Mouse (Mus musculus) ovary, postnatal 36 days (tissue): ENCODE results near the gene Vps37b.
A peak's percentile ranks its signal among the peaks of the same experiment; 100 is the strongest.

Source experiments
- DNase-seq: peaks from one replicate; pipeline ENCODE4 v3.0.0; 2022; ENCODE audit warnings: low spot score, mixed read lengths

Vps37b gene

DNA sequence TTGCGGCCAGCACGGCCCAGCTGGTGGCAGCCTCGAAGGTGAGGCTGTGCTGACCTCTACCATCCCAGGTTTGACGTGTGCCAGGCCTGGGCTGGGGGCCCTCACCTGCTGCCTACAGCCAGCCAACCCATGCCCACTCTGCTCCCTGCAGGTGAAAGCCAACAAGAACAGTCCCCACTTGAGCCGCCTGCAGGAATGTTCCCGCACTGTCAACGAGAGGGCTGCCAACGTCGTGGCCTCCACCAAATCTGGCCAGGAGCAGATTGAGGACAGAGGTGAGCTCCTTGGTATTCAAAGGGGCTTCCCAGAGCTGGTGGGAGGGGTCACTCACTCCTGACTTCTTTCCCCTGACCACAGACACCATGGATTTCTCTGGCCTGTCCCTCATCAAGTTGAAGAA is 30.8 kb downstream of the Vps37b start:
- DNase-seq = no peak

DNA sequence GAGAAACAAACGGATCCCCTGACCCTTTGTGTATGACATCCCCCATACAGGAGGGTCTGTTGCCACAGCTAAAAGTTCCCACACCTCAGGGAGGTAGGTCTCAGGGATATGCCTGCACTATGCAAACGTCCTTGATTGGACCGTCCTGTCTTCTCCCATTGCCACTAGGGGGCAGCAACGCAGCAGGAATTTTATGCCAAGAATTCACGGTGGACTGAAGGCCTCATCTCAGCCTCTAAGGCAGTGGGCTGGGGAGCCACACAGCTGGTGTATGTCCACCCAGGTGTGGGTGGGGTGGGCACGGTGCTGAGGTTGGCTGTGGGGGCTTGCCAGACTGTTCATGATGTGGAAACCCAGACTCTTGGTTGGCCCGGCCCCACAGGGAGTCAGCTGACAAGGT is 31.2 kb downstream of the Vps37b start:
- DNase-seq = peak; percentile 84

DNA sequence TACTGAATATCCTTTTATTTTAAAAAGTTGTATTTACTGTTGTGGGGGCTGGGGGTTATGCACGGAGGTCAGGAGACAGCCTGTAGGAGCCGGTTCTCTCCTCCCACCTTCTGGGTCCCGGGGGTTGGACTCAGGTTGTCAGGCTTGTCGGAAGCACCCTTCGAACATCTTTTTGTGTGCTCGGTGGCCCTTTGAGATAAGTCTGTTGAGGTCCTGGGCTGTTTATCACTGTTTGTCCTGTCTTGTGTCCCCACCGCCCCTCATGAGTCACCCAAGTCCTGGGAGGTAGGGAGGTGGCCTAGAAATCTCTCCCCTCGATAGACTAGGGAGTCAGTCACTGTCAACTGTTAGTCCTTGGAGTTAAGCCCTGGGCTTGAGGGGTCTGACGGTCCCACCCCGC is 33.7 kb downstream of the Vps37b start:
- no peak for DNase-seq

DNA sequence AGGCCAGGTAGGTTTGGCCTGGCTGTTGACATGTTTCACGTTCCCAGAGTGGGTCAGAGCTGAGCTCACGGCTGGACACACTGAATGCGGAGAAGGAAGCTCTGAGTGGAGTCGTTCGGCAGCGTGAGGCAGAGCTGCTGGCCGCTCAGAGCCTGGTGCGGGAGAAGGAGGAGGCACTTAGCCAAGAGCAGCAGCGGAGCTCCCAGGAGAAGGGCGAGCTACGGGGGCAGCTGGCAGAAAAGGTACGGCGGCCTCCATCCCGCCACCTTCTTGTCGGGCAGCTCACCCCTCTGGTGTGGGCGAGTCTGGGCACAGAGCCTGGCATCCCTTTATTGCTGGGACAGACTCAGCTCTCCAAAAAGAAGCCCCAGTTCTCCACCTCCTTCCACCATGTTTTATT is 34.3 kb downstream of the Vps37b start:
- DNase-seq = no peak

DNA sequence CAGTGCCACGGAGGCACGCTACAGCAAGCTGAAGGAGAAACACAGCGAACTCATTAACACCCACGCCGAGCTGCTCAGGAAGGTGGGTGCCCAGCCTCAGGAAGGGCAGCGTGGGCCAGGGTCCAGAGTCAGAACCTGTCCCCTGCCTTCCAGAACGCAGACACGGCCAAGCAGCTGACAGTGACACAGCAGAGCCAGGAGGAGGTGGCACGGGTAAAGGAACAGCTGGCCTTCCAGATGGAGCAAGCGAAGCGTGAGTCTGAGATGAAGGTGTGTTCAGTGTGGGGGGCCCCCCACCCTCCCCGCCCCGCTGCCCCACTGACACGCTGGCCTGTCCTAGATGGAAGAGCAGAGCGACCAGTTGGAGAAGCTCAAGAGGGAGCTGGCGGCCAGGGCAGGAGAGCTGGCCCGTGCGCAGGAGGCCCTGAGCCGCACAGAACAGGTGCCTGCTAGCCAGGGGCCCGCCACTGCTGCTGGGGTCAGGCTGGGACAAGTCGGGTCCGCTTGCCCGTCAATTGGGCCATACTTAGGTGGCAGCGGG is 34.8 kb downstream of the Vps37b start:
- DNase-seq = no peak

- DNase-seq = no peak
Measured at GRCm38 (mm10) chr5:123996695-123997094, 35.4 kb downstream of the Vps37b start.

DNA sequence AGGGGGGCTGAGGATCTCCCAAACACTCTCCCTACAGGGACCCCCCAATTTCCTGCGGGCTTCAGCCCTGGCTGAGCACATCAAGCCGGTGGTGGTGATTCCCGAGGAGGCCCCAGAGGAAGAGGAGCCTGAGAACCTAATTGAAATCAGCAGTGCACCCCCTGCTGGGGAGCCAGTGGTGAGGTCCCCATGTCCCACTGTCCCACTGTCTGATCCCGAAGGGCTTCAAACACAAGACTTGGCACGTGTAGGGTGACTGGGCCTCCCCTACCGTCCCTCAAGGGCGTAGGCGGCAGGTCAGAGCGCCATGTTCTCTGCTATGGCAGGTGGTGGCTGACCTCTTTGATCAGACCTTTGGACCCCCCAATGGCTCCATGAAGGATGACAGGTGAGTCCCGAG is 35.9 kb downstream of the Vps37b start:
- peak; percentile 45 for DNase-seq

DNA sequence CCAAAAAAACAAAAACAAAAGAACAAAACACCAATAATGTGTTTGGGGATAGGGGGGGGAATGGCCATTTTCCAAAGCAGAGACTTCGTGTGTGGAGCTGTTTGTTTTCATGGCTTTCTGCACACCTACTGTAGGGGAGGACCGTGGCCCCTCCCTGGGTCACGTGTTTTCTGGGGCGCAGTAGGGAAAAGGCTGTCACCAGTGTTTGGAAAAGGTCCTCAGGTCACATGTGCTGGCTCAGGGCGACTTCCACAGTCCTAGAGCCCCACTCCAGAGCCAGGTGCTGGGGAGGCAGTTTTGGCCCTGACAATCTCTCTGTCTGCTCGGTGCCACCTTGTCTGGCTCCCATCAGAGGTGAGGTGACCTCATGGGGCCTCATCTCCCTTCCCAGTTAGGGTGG is 36.7 kb downstream of the Vps37b start:
- DNase-seq = no peak

- DNase-seq = no peak
Measured at GRCm38 (mm10) chr5:123994468-123994867, 37.6 kb downstream of the Vps37b start.

DNA sequence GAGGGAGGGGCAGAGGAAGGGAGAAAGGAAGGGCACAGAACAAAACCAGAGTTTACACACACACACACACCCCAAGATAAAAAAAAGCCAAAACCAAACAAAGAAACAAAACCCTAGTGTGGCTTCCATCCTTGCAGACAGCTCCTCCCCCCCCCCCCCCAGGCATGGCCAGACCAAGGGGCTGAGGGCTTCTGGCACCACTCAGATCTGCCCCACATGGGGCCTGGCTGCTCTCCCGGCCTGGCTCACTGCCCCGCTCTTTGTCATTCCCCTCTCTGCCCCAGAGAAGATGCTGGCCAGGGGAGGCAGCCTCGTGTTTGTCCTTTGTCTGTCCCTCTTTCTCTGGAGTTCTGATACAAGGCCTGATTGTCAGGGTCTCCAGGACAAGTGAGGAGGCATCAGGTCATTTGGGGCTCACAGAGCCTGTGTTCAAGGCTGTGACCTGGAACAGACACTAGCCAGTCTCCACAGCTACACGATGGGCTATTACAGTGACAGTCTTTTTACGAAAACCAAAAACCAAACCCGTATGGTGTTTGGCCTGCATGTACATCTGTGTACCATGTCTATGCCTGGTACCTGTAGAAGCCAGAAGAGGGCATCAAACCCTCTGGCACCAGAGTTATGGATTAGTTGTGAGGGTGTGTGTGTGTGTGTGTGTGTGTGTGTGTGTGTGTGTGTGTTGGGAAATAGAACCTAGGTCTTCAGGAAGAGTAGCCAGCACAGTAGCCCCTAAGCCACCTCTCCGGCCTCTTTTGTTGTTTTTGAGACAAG is 38.6 kb downstream of the Vps37b start:
- DNase-seq = peak; percentile 53

GRCm38 (mm10) chr5:123992794-123993193 is 39.3 kb downstream of the Vps37b start:
- DNase-seq = peak; percentile 79

DNA sequence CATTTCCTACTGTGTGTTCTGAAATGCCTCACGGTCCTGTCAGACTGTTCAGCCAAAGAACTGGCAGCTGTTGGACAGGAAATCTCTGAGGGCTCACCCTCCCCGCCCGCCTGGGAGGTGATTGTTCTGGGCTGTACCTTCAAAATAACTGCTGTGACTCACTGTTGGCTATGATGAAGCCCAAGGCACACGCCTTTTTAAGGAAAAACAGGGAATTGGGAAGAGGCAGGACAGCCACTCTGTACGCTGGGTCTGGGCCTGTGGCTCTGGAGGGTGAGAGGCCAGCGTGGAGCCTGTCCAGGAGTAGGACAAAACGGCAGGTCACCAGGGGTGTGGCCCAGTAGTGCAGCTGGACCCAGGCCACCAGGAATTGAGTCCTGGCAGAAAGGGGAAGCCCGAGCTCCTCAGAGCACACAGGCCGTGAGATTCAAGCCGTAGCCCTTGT is 39.9 kb downstream of the Vps37b start:
- peak; percentile 37 for DNase-seq

- DNase-seq = no peak
Measured at GRCm38 (mm10) chr5:123991321-123991720, 40.7 kb downstream of the Vps37b start.

DNA sequence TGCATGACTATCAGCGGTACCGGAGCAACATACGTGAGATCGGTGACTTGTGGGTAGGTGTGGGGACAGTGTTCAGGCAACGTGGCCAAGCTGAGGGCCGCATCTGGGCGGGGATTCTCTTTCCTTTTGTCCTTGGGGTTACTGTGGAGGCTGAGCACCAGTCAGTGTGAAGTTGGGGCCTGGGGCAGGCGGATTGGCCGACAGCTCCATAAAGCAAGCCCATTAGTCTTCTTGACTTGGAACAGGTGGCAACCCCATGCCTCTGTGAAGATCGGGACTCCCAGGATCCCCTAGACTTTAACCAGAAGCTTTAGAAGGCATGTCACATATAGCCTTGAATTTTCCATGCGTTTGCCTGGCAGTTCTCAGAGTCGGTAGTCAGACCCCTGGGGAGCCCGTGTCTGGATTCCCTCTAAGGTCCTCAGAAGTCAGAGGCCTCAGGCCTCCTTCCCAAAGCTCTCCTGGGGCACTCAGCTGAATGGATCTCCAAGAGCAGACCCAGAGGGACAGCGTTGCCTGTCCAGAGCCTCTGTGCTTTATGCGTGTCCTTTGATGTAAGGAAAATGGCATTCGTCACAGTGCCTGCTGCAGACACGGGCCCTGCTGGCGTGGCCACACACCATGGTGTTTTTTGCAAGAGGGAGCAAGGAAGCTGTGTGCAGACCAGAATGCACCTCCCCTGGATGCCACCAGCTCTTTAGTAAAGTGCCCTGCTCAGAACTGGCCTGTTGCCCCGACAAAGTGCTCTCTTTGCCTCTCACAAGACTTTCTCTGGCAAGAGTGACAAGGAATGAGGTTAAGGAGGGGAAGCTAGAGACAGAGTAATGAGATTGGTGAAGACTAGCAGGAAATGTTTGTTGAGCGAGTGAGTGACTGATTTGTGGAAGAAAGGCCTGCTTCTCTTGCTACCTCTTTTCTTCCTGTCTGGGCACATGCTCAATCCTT is 41.9 kb downstream of the Vps37b start:
- DNase-seq = no peak

DNA sequence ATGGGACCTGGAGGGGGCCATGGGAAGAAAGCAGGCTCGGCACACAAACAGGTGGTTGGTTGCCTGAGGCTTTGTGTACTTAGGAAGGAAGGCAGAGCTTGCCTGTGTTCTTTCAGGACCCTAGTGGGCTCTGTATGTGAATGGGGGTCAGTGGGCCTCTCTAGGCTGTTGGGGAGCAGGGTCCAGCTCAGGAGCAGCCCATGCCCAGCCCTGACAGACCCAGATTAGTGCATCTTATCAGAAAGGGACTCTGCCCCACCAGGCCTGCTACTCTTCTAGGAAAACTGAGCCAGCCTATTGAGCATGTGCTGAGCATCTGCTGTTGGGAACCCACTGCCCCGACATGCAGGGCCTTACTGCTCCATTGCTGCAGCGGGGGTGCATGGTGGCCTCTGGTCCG is 44.6 kb downstream of the Vps37b start:
- no peak for DNase-seq

GRCm38 (mm10) chr5:123986925-123987324 is 45.1 kb downstream of the Vps37b start:
- DNase-seq = no peak

DNA sequence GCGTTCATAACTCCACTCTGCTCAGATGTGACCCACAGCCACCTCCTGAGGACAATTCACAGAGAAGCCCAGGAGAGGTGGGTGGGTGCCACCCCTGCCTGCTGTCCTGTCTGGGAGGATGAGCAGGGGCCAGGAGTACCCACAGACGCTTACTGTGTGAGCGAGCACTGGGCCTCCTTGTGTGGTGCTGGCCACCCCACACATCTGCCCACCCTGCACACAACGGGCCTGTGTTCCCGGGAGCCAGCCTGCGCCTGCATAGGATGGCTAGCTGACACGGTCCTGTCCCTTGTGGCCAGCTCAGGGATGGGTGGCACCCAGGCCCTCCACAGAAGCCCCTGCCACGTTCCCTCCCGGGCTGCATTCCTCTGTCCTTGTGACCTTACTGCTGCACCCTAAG is 46.6 kb downstream of the Vps37b start:
- no peak for DNase-seq

- no peak for DNase-seq
Measured at GRCm38 (mm10) chr5:123982838-123983237, 49.2 kb downstream of the Vps37b start.

DNA sequence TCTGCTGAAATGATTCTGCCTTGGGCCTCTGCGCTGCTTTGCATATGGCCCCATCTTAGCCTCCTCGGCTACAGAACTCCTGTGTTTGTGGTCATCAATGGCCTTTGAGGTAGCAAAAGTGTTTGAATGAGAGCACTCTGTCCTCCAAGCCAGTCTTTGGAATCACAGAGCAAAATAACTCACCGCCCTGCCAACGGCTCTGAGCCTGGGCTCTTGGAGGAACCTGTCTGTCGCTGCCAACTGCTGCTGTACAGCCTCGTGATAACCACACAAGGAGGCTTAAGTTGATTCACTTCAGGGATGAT is 50.9 kb downstream of the Vps37b start:
- no peak for DNase-seq

GRCm38 (mm10) chr5:123980521-123981249 is 51.4 kb downstream of the Vps37b start:
- DNase-seq = peak; percentile 2

DNA sequence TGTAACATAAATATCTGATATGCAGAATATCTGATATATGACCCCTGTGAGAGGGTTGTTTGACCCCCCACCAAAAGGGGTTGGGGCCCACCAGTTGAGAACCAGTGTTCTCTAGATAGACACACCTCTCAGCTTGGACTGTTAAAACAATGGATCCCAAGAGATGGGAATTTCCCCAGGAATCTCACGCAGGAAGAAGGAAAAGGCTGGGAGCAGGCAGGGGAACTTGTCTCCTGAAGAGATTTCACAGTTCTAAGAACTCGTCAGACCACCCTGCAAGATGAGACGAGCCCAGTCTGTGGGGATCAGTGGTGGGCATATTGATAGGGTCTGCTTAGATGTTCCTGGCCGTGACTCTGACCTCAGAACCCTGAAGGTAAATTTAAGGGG is 52.1 kb downstream of the Vps37b start:
- no peak for DNase-seq

DNA sequence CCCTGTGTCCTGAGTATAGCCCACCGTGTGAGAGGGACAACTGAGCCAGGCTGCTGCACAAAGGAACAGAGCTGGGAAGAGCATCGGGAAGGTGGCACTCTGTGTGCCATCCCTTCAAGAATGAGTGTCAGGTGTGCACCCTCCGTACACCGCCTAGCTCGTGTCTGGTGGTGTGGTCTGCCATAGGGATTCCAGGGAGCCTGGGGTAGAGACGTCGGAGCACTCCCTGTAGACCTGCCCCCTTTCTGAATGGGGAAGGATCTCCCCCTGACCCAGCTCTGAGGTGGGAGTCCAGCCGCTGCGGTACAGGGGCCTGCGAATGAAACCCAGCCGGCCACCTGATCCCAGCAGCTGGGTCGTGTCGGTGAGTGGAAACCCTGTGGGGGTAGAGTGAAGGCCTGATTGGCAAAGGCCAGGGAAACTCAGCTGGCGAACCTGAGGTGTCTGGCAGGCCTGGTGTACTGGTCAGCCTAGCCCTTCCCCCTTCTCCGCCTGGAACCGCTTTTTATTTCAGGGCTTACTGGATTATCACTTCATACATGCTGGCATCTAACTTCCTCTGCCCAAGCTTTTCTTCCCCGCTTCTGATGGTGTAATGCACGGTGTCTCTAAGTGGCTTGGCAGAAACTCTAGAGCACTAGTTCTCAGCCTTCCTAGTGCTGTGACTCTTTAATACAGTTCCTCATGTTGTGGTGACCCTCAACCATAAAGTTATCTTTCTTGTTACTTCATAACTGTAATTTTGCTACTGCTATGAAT is 52.7 kb downstream of the Vps37b start:
- no peak for DNase-seq
